Mouse (Mus musculus) liver (tissue): ENCODE measurements around the gene Dbt.

Source experiments
- DNase-seq: peaks from one replicate; pipeline ENCODE4 v3.0.0-alpha.2; 2020; ENCODE audit warnings: mixed read lengths

Dbt gene

GRCm38 (mm10) chr3:116512904-116513716, at the start of gene Dbt:
Gene Dbt, plus strand, starts transcription at chr3:116513070.
- peak; percentile 85 for DNase-seq

- DNase-seq: no peak
Measured at GRCm38 (mm10) chr3:116464318-116464717, 48.6 kb upstream of the Dbt start.

- DNase-seq: no peak
Measured at GRCm38 (mm10) chr3:116465709-116466108, 47.2 kb upstream of the Dbt start.

- DNase-seq: no peak
Measured at GRCm38 (mm10) chr3:116474602-116475001, 38.3 kb upstream of the Dbt start.

- DNase-seq: no peak
Measured at GRCm38 (mm10) chr3:116476686-116477298, 36.1 kb upstream of the Dbt start.

- DNase-seq: no peak
Measured at GRCm38 (mm10) chr3:116477351-116477750, 35.5 kb upstream of the Dbt start.

DNA sequence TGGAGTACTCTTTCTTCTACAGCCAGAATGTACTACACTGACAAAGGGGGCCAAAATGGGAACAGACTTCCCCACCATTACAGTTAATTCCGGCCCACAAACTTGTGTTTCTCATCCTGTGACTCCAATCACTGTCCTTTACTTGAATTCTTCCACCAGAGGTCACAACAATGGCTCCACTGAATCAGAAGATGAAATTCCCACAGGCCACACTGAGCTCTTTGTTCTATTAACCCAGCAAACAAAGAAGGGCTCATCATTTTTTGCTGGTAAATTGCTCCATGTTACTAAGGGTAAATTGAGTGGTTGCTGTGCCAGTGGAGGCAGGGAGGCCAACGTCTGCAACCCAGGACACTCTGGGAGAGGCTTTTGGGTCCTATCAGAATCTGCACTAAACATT, 32.8 kb upstream of the Dbt start:
- no peak for DNase-seq

GRCm38 (mm10) chr3:116480937-116481336, 31.9 kb upstream of the Dbt start:
- no peak for DNase-seq

- no peak for DNase-seq
Measured at GRCm38 (mm10) chr3:116482724-116483123, 30.1 kb upstream of the Dbt start.

GRCm38 (mm10) chr3:116483271-116483670, 29.6 kb upstream of the Dbt start:
- DNase-seq: no peak

- DNase-seq: no peak
Measured at GRCm38 (mm10) chr3:116490920-116491319, 21.9 kb upstream of the Dbt start.

GRCm38 (mm10) chr3:116491923-116492454, 20.9 kb upstream of the Dbt start:
- DNase-seq: no peak

DNA sequence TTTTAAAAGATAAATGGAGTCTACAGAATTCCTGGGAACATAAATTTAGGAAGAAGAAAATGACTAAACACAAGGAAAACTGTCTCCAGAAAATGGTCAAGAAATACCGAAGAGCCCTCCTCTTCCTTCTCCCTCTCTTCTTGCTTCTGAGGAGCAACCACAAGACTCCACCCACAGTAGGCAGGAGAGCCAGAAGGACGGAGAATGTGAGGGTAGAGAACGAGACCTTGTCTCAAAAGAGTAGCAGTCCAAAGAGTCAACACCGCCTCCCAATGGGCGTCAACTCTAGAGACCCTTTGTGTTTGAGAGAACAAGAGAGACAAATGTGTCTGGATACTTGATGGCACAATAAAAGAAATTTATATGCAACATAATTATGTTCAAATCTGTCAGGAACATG, 19.2 kb upstream of the Dbt start:
- no peak for DNase-seq

- no peak for DNase-seq
Measured at GRCm38 (mm10) chr3:116495671-116496070, 17.2 kb upstream of the Dbt start.

DNA sequence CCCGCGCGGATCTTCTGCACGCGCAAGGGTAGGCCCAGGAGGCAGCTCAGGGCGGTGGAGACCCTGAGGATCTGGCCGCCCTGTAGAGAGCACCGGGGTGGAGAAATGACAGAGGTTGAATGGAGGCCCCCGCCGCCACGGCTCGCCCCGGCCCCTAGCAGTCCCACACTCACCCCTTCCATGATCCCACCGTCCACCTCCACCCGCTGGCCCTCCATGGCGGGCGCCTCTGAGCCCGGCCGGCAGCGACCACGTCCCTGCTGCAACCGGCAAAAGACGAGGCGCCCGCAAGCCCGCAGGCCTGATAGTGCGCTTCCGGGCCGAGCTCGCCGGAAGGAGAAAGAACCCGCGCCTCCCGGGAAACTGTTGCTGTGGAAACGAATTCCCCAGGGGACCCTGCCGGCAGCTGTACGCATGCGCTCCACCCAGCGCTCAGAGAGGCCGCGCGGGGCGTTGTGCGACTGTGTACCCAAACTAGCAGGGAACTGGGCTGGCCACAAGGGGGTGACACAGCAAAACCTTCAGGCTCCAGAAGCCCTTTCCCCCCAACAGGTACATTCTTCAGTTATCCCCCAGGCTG, 5.0 kb upstream of the Dbt start, which contains the start of gene Rtca:
Gene Rtca (minus strand): TSS at position 437 of the 580 bp plus-strand sequence.
- DNase-seq: peak; percentile 97

GRCm38 (mm10) chr3:116512151-116512903, 543 bp upstream of the Dbt start:
- peak; percentile 42 for DNase-seq

DNA sequence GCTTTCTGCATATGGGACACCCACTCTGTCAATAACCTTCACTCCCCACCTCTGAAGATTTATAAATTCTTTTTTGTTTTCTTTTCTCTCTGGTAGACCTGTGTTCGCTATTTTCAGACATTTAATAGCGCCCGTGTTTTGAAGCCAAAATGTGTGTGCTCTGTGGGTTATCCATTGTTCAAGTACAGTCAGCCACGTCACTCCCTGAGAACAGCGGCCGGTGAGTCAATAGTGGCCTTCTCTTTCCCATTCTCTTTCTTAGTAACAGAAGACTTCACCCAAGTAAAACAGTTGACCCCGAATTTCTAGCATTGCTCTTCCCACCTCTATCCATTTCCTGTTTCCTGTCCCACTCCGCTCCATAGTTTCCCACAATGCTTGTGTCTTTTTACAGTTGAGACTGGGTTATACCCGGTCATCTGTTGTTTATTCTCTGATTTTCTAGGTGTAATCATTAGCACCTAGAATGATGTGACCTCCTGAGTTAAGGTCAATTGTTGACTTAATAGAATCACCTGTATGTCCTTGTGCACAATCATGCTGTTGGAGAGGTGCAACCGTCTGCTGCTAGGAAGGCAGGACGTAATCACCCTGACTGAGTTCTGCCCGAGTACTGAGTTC, 7.4 kb downstream of the Dbt start:
- DNase-seq: no peak

- DNase-seq: no peak
Measured at GRCm38 (mm10) chr3:116529741-116530140, 16.9 kb downstream of the Dbt start.

DNA sequence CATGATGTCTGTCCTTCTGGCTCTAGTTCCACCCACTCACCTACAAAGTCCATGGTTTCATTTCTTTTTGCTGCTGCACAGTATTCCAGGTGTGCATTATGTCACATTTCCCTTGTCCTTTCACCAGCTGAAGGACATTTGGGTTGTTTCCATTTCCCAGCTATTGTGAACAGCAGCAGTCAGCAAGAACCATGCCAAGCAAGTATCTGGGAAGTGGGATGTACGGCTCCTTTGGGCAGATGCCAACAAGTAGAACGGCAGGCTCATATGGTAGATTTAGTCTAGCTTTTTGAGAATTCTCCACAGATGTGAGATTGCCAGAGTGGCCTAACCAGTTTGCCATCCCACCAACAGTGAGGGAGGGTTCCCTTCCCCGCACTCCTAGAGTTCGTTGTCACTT, 18.0 kb downstream of the Dbt start:
- no peak for DNase-seq

DNA sequence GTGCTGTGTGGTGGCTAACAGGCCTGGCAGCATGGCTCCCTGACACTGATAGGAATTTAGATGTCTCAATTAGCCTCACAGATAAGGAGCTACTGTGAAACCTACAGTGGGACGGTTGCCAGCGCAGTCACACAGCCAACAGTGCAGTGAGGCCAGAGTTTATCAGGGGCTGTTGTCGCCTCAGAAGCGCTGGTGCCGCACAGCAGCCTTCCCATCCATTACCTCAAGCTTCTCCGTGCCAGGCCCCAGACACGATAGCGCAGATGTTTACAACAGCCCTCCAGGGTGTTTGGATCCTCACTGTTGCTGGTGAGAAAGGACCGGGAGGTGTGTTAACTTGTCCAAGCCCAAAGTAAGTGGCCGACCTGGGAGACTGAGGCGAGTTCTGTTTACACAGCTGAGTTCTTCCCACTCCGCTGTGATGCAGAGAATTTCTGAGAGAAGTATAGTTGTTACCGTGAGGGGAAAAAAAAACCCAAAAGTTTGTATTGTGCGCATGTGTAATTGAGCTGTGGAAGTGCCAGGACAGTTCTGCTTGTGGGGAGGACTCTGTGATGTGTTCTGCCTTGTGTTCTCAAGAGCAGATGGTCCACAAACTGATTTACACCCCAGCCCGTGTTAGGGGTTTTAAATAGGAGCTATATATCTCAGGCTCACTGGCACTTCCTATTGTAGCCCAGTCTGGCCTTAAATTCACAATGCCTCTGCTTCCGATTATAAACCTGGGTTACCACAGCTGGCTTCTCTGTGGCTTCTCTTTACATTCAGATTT, 23.7 kb downstream of the Dbt start:
- DNase-seq: peak; percentile 39

DNA sequence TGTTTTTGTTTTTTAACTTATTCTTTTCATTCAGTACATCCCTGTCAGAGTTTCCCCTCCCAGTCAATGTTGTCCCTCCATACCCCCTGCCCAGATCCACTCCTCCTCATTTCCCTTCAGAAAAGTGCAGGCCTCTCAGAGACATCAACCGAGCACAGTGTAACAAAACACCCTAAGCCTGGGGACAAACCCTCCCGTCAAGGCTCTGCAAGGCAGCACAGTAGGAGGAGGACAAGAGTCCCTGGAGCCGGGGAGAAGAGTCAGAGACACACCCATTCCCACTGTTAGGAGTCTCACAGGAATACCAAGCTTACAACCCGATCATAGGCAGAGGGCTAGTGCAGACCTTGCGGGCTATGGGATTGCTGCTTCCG, 24.3 kb downstream of the Dbt start:
- no peak for DNase-seq

DNA sequence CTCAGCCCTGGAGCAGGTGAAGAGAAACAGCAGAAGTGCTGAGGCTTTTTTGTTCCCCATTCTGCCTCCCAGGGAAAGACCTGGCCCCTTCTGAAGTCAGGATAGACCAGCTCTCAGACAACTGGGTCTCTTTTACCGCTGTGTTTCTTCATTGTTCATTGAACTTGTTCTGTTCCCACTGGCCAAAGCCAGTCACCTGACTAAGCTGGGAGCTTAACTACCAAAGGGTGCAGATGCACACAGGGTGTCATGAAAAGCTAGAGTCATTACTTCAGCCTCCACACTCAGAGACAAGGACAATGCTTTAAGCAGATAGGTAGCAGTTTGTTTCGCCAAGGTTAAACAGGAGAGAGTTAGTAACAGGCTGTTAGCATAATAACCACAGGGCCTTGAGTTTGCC, 29.2 kb downstream of the Dbt start:
- no peak for DNase-seq
